Mouse (Mus musculus): ENCODE measurements around the gene Duoxa1. TPM values are rescaled to one million over a fixed set of nuclear protein-coding genes. Genes with fewer than 3 reads are reported as not detected.
"Not testable (repeated sequence)": the region's sequence is repeated elsewhere in the genome, so short reads cannot be mapped to it uniquely, and the experiment has no call there.

The Duoxa1 gene
- total and polyA plus RNA-seq, 3 experiments, result 0.11 TPM; not detected in 2

DNA sequence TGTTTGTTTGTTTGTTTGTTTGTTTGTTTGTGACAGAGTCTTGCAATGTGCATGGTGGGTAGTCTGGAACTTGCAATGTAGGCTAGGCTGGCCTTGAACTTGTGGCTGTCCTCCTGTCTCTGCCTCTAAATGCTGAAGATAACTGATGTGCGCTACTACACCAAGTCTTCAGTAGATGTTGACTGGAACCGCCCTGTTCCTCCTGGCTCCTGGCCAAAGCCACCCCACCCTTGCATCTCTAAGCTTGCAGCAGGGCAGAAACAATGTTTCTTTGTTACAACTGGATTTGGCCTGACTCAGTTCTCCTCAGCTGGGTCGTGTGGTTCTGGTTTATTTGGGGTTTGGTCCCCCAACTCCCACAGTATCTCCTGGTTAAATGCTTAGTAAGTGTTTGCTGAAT is 20.6 kb upstream of the Duoxa1 start:
- TF ChIP-seq POLR2AphosphoS5 (IDR thresholded peaks at IDR 0.05; ENCODE audit: insufficient replicate concordance, low read depth, low read length), result no peak
- no peak for TF ChIP-seq TAL1 (conservative IDR thresholded peaks at IDR 0.05; ENCODE audit: low read depth, low read length)
- TF ChIP-seq CTCF (IDR thresholded peaks at IDR 0.05; ENCODE audit: low read depth, low read length), result no peak
- no peak for TF ChIP-seq GATA2 (IDR thresholded peaks at IDR 0.05; ENCODE audit: borderline replicate concordance, low read depth, low read length)
- TF ChIP-seq GATA1 (IDR thresholded peaks at IDR 0.05; ENCODE audit: borderline replicate concordance, low read length), result no peak
- Histone ChIP-seq H3K4me1 (ENCODE audit: insufficient read depth, low read depth, low read length) (no peaks in the 10 kb centered on the region), H3K27me3 (ENCODE audit: insufficient read depth, low read length) (peaks cover 6% of the 10 kb centered on the region; the same call in 1 of the 2 replicates), H3K36me3 (replicated peaks) (no peaks in the 10 kb centered on the region), H3K9me3 (replicated peaks) (no peaks in the 10 kb centered on the region), H3K4me3 (ENCODE audit: low read depth, low read length) (no peak overlapping the region)
- ATAC-seq (ENCODE audit: extremely low read depth, insufficient number of reproducible peaks, low FRiP score, poor library complexity, severe bottlenecking), result no peak
- no peak for DNase-seq (ENCODE audit: low spot score)

DNA sequence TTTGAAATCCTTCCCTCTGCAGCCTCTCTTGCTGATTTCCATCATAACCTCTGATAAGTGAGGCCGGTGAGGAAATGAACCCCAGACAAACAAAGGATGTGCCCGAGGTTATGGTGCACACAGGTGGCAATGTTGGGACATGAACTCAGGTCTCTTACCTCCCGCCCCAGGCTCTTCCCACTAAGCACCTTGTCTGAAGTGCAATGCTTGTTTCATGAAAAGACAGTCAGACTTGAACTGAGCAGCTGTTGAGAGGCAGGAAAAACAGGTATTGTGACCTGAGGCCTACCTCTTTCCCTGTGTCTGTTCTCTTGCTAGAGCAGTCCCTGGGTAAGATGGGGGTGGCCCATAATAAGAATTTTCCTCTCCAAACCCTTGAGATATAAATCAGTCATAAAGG is 18.7 kb upstream of the Duoxa1 start:
- Histone ChIP-seq H3K27me3 (ENCODE audit: insufficient read depth, low read length) (peaks cover 10% of the 10 kb centered on the region), H3K36me3 (replicated peaks) (no peaks in the 10 kb centered on the region), H3K4me1 (ENCODE audit: insufficient read depth, low read depth, low read length) (no peaks in the 10 kb centered on the region), H3K4me3 (ENCODE audit: low read depth, low read length) (no peak overlapping the region), H3K9me3 (replicated peaks) (no peaks in the 10 kb centered on the region)
- TF ChIP-seq GATA1 (IDR thresholded peaks at IDR 0.05; ENCODE audit: borderline replicate concordance, low read length) (no peak), CTCF (IDR thresholded peaks at IDR 0.05; ENCODE audit: low read depth, low read length) (no peak), GATA2 (IDR thresholded peaks at IDR 0.05; ENCODE audit: borderline replicate concordance, low read depth, low read length) (no peak), TAL1 (conservative IDR thresholded peaks at IDR 0.05; ENCODE audit: low read depth, low read length) (no peak), POLR2AphosphoS5 (IDR thresholded peaks at IDR 0.05; ENCODE audit: insufficient replicate concordance, low read depth, low read length) (no peak)
- no peak for DNase-seq (ENCODE audit: low spot score)
- no peak for ATAC-seq (ENCODE audit: extremely low read depth, insufficient number of reproducible peaks, low FRiP score, poor library complexity, severe bottlenecking)

DNA sequence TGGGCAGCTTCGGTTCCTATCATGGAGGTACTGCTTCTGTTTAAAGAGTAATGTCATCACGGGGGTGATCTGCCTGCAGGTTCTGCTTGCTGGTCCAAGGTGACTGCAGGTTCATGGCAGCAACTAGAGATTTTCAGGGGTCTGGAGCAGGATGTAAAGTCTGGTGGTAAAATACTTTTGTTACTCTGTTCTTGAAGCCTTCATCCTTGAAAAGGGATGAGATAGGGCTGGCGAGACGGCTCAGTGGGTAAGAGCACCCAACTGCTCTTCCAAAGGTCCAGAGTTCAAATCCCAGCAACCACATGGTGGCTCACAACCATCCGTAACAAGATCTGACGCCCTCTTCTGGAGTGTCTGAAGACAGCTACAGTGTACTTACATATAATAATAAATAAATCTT is 16.8 kb upstream of the Duoxa1 start:
- ATAC-seq (ENCODE audit: extremely low read depth, insufficient number of reproducible peaks, low FRiP score, poor library complexity, severe bottlenecking); H3K27me3 ChIP-seq (ENCODE audit: insufficient read depth, low read length); H3K9me3 ChIP-seq (replicated peaks): not testable (repeated sequence)

GRCm38 (mm10) chr2:122327986-122328385 is 14.5 kb upstream of the Duoxa1 start:
- no peak for DNase-seq (ENCODE audit: low spot score)

More for the DNA sequence above, 16.8 kb upstream of the Duoxa1 start:
- H3K4me3 ChIP-seq (ENCODE audit: low read depth, low read length); DNase-seq (ENCODE audit: low spot score); H3K36me3 ChIP-seq (replicated peaks); H3K4me1 ChIP-seq (ENCODE audit: insufficient read depth, low read depth, low read length): not testable (repeated sequence)

GRCm38 (mm10) chr2:122325361-122325760 is 11.8 kb upstream of the Duoxa1 start:
- no peaks in the 10 kb centered on the region for H3K36me3 ChIP-seq (replicated peaks)
- peaks cover 12% of the 10 kb centered on the region for H3K27me3 ChIP-seq (ENCODE audit: insufficient read depth, low read length)
- DNase-seq (ENCODE audit: low spot score) (no peak), ATAC-seq (ENCODE audit: extremely low read depth, insufficient number of reproducible peaks, low FRiP score, poor library complexity, severe bottlenecking) (no peak)
- H3K9me3 ChIP-seq (replicated peaks), result no peaks in the 10 kb centered on the region
- H3K4me3 ChIP-seq (ENCODE audit: low read depth, low read length), result no peak overlapping the region
- no peak for TF ChIP-seq GATA1 (IDR thresholded peaks at IDR 0.05; ENCODE audit: borderline replicate concordance, low read length)
- TF ChIP-seq CTCF (IDR thresholded peaks at IDR 0.05; ENCODE audit: low read depth, low read length), result no peak
- no peaks in the 10 kb centered on the region for H3K4me1 ChIP-seq (ENCODE audit: insufficient read depth, low read depth, low read length)

More at GRCm38 (mm10) chr2:122327986-122328385, 14.5 kb upstream of the Duoxa1 start:
- Histone ChIP-seq H3K9me3 (replicated peaks) (no peaks in the 10 kb centered on the region), H3K27me3 (ENCODE audit: insufficient read depth, low read length) (peaks cover 12% of the 10 kb centered on the region), H3K4me3 (ENCODE audit: low read depth, low read length) (no peak overlapping the region), H3K36me3 (replicated peaks) (no peaks in the 10 kb centered on the region), H3K4me1 (ENCODE audit: insufficient read depth, low read depth, low read length) (no peaks in the 10 kb centered on the region)
- TF ChIP-seq POLR2AphosphoS5 (IDR thresholded peaks at IDR 0.05; ENCODE audit: insufficient replicate concordance, low read depth, low read length), result no peak
- no peak for TF ChIP-seq GATA1 (IDR thresholded peaks at IDR 0.05; ENCODE audit: borderline replicate concordance, low read length)
- no peak for TF ChIP-seq TAL1 (conservative IDR thresholded peaks at IDR 0.05; ENCODE audit: low read depth, low read length)
- TF ChIP-seq CTCF (IDR thresholded peaks at IDR 0.05; ENCODE audit: low read depth, low read length), result no peak
- TF ChIP-seq GATA2 (IDR thresholded peaks at IDR 0.05; ENCODE audit: borderline replicate concordance, low read depth, low read length), result no peak
- no peak for ATAC-seq (ENCODE audit: extremely low read depth, insufficient number of reproducible peaks, low FRiP score, poor library complexity, severe bottlenecking)

- TF ChIP-seq GATA2 (IDR thresholded peaks at IDR 0.05; ENCODE audit: borderline replicate concordance, low read depth, low read length) (no peak), GATA1 (IDR thresholded peaks at IDR 0.05; ENCODE audit: borderline replicate concordance, low read length) (no peak), POLR2AphosphoS5 (IDR thresholded peaks at IDR 0.05; ENCODE audit: insufficient replicate concordance, low read depth, low read length) (no peak), CTCF (IDR thresholded peaks at IDR 0.05; ENCODE audit: low read depth, low read length) (no peak), TAL1 (conservative IDR thresholded peaks at IDR 0.05; ENCODE audit: low read depth, low read length) (no peak)
- Histone ChIP-seq H3K9me3 (replicated peaks) (no peaks in the 10 kb centered on the region), H3K4me3 (ENCODE audit: low read depth, low read length) (no peak overlapping the region), H3K36me3 (replicated peaks) (no peaks in the 10 kb centered on the region), H3K27me3 (ENCODE audit: insufficient read depth, low read length) (peaks cover 12% of the 10 kb centered on the region), H3K4me1 (ENCODE audit: insufficient read depth, low read depth, low read length) (no peaks in the 10 kb centered on the region)
- DNase-seq (ENCODE audit: low spot score), result no peak
- ATAC-seq (ENCODE audit: extremely low read depth, insufficient number of reproducible peaks, low FRiP score, poor library complexity, severe bottlenecking), result no peak
These were observed 11.1 kb upstream of the Duoxa1 start for GRCm38 (mm10) chr2:122324586-122324985.

DNA sequence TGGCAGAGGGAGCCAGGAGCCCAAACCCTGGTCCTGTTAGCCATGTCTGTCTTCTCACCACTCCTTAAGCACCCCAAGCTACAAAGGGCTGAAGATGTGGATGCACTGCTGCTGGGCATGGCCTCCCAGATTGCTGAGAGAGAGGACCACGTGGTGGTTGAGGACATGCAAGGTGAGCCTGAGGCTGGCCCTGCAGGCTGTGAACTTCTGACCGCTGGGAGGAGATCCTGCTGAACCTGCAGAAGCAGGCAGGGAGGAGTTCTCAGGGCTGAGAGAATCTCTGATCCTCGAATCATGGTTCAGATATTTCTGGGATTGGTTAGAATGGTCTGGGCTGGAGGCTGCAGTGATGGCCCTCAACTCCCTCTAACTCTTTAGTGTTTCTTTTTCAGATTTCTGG is 10.4 kb upstream of the Duoxa1 start:
- TF ChIP-seq CTCF (IDR thresholded peaks at IDR 0.05; ENCODE audit: low read depth, low read length) (no peak), POLR2AphosphoS5 (IDR thresholded peaks at IDR 0.05; ENCODE audit: insufficient replicate concordance, low read depth, low read length) (no peak), GATA1 (IDR thresholded peaks at IDR 0.05; ENCODE audit: borderline replicate concordance, low read length) (no peak), GATA2 (IDR thresholded peaks at IDR 0.05; ENCODE audit: borderline replicate concordance, low read depth, low read length) (no peak), TAL1 (conservative IDR thresholded peaks at IDR 0.05; ENCODE audit: low read depth, low read length) (no peak)
- Histone ChIP-seq H3K4me1 (ENCODE audit: insufficient read depth, low read depth, low read length) (no peaks in the 10 kb centered on the region), H3K4me3 (ENCODE audit: low read depth, low read length) (no peak overlapping the region), H3K36me3 (replicated peaks) (no peaks in the 10 kb centered on the region), H3K9me3 (replicated peaks) (no peaks in the 10 kb centered on the region), H3K27me3 (ENCODE audit: insufficient read depth, low read length) (peaks cover 14% of the 10 kb centered on the region)
- ATAC-seq (ENCODE audit: extremely low read depth, insufficient number of reproducible peaks, low FRiP score, poor library complexity, severe bottlenecking) (no peak), DNase-seq (ENCODE audit: low spot score) (no peak)
